Mouse (Mus musculus): ENCODE data around the gene Erich3. TPM values are rescaled to one million over a fixed set of nuclear protein-coding genes. Genes with fewer than 3 reads are reported as not detected.

The Erich3 gene
- total and polyA plus RNA-seq, 3 experiments = 0.11 TPM; not detected in 2

DNA sequence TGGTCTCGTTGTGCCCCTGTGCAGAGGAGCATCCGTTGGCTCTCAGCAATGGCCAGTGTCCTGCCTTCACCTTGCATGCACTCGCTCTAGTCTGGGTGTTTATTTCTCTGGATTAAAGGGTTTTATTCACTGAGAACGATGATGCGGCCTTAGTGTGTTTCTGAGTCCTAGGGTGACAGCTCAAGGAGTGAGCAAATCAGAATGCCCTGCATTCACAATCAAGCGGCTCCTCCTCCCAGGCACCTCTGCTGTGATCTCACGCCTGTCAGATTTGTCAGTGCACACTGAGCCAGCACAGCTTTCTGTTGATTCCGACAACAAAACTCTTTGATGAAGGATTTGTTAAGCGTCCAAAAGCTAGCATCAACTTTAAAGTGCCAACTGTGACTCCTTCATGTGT lies 147.6 kb downstream of the Erich3 start:
- Histone ChIP-seq H3K4me3 (ENCODE audit: low read depth, low read length) (no peak overlapping the region), H3K4me1 (ENCODE audit: insufficient read depth, low read depth, low read length) (no peaks in the 10 kb centered on the region), H3K9me3 (replicated peaks) (peaks cover 62% of the 10 kb centered on the region), H3K36me3 (replicated peaks) (no peaks in the 10 kb centered on the region), H3K27me3 (ENCODE audit: insufficient read depth, low read length) (no peaks in the 10 kb centered on the region)
- no peak for TF ChIP-seq TAL1 (conservative IDR thresholded peaks at IDR 0.05; ENCODE audit: low read depth, low read length)
- no peak for TF ChIP-seq GATA1 (IDR thresholded peaks at IDR 0.05; ENCODE audit: borderline replicate concordance, low read length)
- TF ChIP-seq POLR2AphosphoS5 (IDR thresholded peaks at IDR 0.05; ENCODE audit: insufficient replicate concordance, low read depth, low read length) = no peak
- no peak for TF ChIP-seq GATA2 (IDR thresholded peaks at IDR 0.05; ENCODE audit: borderline replicate concordance, low read depth, low read length)
- TF ChIP-seq CTCF (IDR thresholded peaks at IDR 0.05; ENCODE audit: low read depth, low read length) = no peak
- DNase-seq (ENCODE audit: low spot score) (no peak), ATAC-seq (ENCODE audit: extremely low read depth, insufficient number of reproducible peaks, low FRiP score, poor library complexity, severe bottlenecking) (no peak)

GRCm38 (mm10) chr3:154811833-154812232 lies 148.2 kb downstream of the Erich3 start:
- TF ChIP-seq POLR2AphosphoS5 (IDR thresholded peaks at IDR 0.05; ENCODE audit: insufficient replicate concordance, low read depth, low read length) = no peak
- TF ChIP-seq TAL1 (conservative IDR thresholded peaks at IDR 0.05; ENCODE audit: low read depth, low read length) = no peak
- no peak for TF ChIP-seq CTCF (IDR thresholded peaks at IDR 0.05; ENCODE audit: low read depth, low read length)
- TF ChIP-seq GATA1 (IDR thresholded peaks at IDR 0.05; ENCODE audit: borderline replicate concordance, low read length) = no peak
- TF ChIP-seq GATA2 (IDR thresholded peaks at IDR 0.05; ENCODE audit: borderline replicate concordance, low read depth, low read length) = no peak
- Histone ChIP-seq H3K4me3 (ENCODE audit: low read depth, low read length) (no peak overlapping the region), H3K27me3 (ENCODE audit: insufficient read depth, low read length) (no peaks in the 10 kb centered on the region), H3K9me3 (replicated peaks) (peaks cover 60% of the 10 kb centered on the region), H3K4me1 (ENCODE audit: insufficient read depth, low read depth, low read length) (no peaks in the 10 kb centered on the region), H3K36me3 (replicated peaks) (no peaks in the 10 kb centered on the region)
- DNase-seq (ENCODE audit: low spot score) (no peak), ATAC-seq (ENCODE audit: extremely low read depth, insufficient number of reproducible peaks, low FRiP score, poor library complexity, severe bottlenecking) (no peak)

DNA sequence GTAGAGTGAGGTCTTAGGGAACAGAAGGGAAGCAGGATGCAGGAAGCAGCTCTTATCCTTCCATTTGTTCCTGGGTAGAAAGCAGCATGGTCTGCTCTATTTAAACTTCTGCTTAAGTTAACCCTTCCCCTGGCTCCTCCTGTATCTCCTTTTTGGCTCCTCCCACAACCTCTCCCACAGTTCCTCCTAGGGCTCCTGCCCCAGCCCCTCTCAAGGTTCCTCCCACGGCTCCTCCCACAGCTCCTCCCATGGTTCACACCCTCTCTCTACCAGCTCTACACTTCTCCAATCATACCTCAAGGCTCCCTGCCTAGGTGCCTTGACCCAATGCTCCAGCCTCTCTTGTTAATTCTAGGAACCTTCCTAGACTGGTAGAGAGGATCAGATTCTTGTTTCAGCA lies 149.2 kb downstream of the Erich3 start:
- no peaks in the 10 kb centered on the region for H3K4me1 ChIP-seq (ENCODE audit: insufficient read depth, low read depth, low read length)
- no peak for TF ChIP-seq CTCF (IDR thresholded peaks at IDR 0.05; ENCODE audit: low read depth, low read length)
- TF ChIP-seq GATA2 (IDR thresholded peaks at IDR 0.05; ENCODE audit: borderline replicate concordance, low read depth, low read length) = no peak
- no peak for TF ChIP-seq GATA1 (IDR thresholded peaks at IDR 0.05; ENCODE audit: borderline replicate concordance, low read length)
- TF ChIP-seq POLR2AphosphoS5 (IDR thresholded peaks at IDR 0.05; ENCODE audit: insufficient replicate concordance, low read depth, low read length) = no peak
- H3K4me3 ChIP-seq (ENCODE audit: low read depth, low read length) = no peak overlapping the region
- H3K27me3 ChIP-seq (ENCODE audit: insufficient read depth, low read length) = no peaks in the 10 kb centered on the region
- ATAC-seq (ENCODE audit: extremely low read depth, insufficient number of reproducible peaks, low FRiP score, poor library complexity, severe bottlenecking) (no peak), DNase-seq (ENCODE audit: low spot score) (no peak)
- no peaks in the 10 kb centered on the region for H3K36me3 ChIP-seq (replicated peaks)
- peaks cover 60% of the 10 kb centered on the region for H3K9me3 ChIP-seq (replicated peaks)

DNA sequence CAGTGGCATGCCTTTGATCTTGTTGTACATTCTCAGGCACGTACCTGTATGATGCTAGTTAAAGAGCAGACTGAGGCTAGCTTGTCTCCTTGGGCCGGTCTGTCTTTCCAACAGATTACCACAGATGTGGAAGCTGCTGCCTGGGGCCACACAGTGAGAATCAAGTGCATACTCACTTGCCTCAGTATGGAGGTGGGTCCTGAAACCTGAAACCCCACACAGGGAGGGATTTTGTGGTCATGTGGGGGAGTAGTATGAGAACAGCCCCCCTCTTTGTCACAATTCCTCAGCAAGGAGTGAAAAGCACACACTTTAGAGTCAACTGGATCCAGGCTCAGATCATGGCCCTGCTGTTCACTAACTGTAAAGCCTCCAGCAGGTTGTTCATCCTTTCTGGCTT lies 151.9 kb downstream of the Erich3 start:
- H3K9me3 ChIP-seq (replicated peaks) = peaks cover 65% of the 10 kb centered on the region
- ATAC-seq (ENCODE audit: extremely low read depth, insufficient number of reproducible peaks, low FRiP score, poor library complexity, severe bottlenecking) = no peak
- TF ChIP-seq POLR2AphosphoS5 (IDR thresholded peaks at IDR 0.05; ENCODE audit: insufficient replicate concordance, low read depth, low read length) (no peak), GATA2 (IDR thresholded peaks at IDR 0.05; ENCODE audit: borderline replicate concordance, low read depth, low read length) (no peak), CTCF (IDR thresholded peaks at IDR 0.05; ENCODE audit: low read depth, low read length) (no peak), TAL1 (conservative IDR thresholded peaks at IDR 0.05; ENCODE audit: low read depth, low read length) (no peak), GATA1 (IDR thresholded peaks at IDR 0.05; ENCODE audit: borderline replicate concordance, low read length) (no peak)
- H3K4me3 ChIP-seq (ENCODE audit: low read depth, low read length) = no peak overlapping the region
- DNase-seq (ENCODE audit: low spot score) = no peak
- H3K36me3 ChIP-seq (replicated peaks) = no peaks in the 10 kb centered on the region
- no peaks in the 10 kb centered on the region for H3K4me1 ChIP-seq (ENCODE audit: insufficient read depth, low read depth, low read length)
- no peaks in the 10 kb centered on the region for H3K27me3 ChIP-seq (ENCODE audit: insufficient read depth, low read length)

DNA sequence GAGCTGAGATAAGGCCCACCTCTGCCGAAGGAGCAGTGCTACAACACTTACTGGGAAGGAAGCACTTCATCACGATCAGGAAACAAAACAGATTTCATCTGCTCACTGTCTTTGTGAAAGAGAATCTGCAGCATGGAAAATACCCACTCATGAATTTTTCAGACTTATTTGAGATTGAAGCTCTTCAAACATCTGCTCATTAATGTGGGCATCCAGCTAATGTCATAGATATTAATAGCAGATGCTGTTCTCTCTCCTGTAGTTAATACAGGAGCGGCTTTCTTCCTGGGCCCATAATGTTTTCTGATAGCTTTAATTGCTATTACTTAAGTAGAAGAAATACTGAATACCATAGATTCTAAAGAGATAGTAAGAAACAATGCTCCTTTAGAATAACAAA lies 152.6 kb downstream of the Erich3 start:
- DNase-seq (ENCODE audit: low spot score) (no peak), ATAC-seq (ENCODE audit: extremely low read depth, insufficient number of reproducible peaks, low FRiP score, poor library complexity, severe bottlenecking) (no peak)
- H3K36me3 ChIP-seq (replicated peaks) = no peaks in the 10 kb centered on the region
- no peaks in the 10 kb centered on the region for H3K27me3 ChIP-seq (ENCODE audit: insufficient read depth, low read length)
- no peak overlapping the region for H3K4me3 ChIP-seq (ENCODE audit: low read depth, low read length)
- H3K4me1 ChIP-seq (ENCODE audit: insufficient read depth, low read depth, low read length) = no peaks in the 10 kb centered on the region
- TF ChIP-seq CTCF (IDR thresholded peaks at IDR 0.05; ENCODE audit: low read depth, low read length) (no peak), POLR2AphosphoS5 (IDR thresholded peaks at IDR 0.05; ENCODE audit: insufficient replicate concordance, low read depth, low read length) (no peak), GATA2 (IDR thresholded peaks at IDR 0.05; ENCODE audit: borderline replicate concordance, low read depth, low read length) (no peak), GATA1 (IDR thresholded peaks at IDR 0.05; ENCODE audit: borderline replicate concordance, low read length) (no peak), TAL1 (conservative IDR thresholded peaks at IDR 0.05; ENCODE audit: low read depth, low read length) (no peak)
- peaks cover 62% of the 10 kb centered on the region for H3K9me3 ChIP-seq (replicated peaks)

DNA sequence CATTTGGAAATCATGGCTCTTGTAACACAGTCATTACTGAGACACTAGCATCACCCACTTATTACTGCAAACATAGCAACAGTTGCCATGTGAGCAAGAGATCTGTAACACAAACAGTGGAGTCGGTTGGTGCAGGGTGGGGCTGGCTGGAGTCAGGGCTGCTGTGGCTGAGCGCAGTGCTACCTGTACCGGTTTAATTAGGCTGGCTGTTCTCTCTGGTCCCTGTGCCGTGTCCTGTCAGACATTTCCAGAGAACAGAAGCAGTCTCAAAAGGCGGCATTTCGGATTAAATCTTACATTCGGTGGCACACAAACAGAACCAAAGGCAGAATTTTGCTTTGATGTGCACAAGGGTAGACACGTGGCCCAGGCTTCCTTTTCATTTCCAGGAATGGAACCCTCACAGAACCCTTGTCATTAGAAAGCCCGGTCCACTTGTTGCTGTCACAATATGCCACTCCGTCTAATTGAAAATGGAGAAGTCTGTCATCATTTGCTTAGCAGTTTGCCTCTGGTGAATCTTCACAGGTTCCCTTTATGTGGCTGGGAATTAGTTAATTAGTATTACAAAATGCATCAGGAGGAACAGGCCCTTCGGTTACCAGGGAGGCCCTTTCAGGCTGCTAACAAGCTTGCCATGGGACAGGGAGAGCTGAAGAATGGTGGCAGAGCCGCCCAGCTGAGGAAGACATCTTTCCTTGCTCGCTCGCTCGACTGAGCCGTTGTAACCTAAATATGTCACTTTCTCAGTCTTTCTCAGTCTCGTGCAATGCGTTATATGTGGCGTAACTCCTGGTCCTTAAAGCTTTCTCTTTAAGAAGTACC lies 153.4 kb downstream of the Erich3 start:
- ATAC-seq (ENCODE audit: extremely low read depth, insufficient number of reproducible peaks, low FRiP score, poor library complexity, severe bottlenecking) = no peak
- no peaks in the 10 kb centered on the region for H3K36me3 ChIP-seq (replicated peaks)
- no peaks in the 10 kb centered on the region for H3K4me1 ChIP-seq (ENCODE audit: insufficient read depth, low read depth, low read length)
- H3K4me3 ChIP-seq (ENCODE audit: low read depth, low read length) = no peak overlapping the region
- TF ChIP-seq TAL1 (conservative IDR thresholded peaks at IDR 0.05; ENCODE audit: low read depth, low read length) (no peak), GATA1 (IDR thresholded peaks at IDR 0.05; ENCODE audit: borderline replicate concordance, low read length) (no peak), CTCF (IDR thresholded peaks at IDR 0.05; ENCODE audit: low read depth, low read length) (no peak), POLR2AphosphoS5 (IDR thresholded peaks at IDR 0.05; ENCODE audit: insufficient replicate concordance, low read depth, low read length) (no peak), GATA2 (IDR thresholded peaks at IDR 0.05; ENCODE audit: borderline replicate concordance, low read depth, low read length) (no peak)
- peaks cover 57% of the 10 kb centered on the region for H3K9me3 ChIP-seq (replicated peaks)
- no peak for DNase-seq (ENCODE audit: low spot score)
- H3K27me3 ChIP-seq (ENCODE audit: insufficient read depth, low read length) = no peaks in the 10 kb centered on the region

Other genes with a start within 250 kb of the Erich3 start
- gene Cryz, start 67.1 kb upstream of the Erich3 start, total RNA-seq (2014; fragmentation: Nextera tagmentation) = 23.8 and 24.3 TPM in 2 replicates
- gene Cryz, start 67.1 kb upstream of the Erich3 start, total RNA-seq (2017) = 11.9 and 13.4 TPM in 2 replicates
- gene Cryz, start 67.1 kb upstream of the Erich3 start, polyA plus RNA-seq (2012) = 3.4 TPM in 2 replicates
- 4.7 and 10.5 TPM in 2 replicates for gene Tyw3, start 66.8 kb upstream of the Erich3 start, total RNA-seq (2014; fragmentation: Nextera tagmentation)
- 2.4 and 3.2 TPM in 2 replicates for gene Tyw3, start 66.8 kb upstream of the Erich3 start, total RNA-seq (2017)
- 2.3 and 3.4 TPM in 2 replicates for gene Tyw3, start 66.8 kb upstream of the Erich3 start, polyA plus RNA-seq (2012)